Mouse (Mus musculus) MEL (cell line): ENCODE data around the gene Cisd2. TPM values are rescaled to one million over a fixed set of nuclear protein-coding genes. Genes with fewer than 3 reads are reported as not detected.

ENCODE experiments used
- DNase-seq: peaks from one replicate; pipeline ENCODE4 v3.0.0; 2011; ENCODE audit warnings: low read depth, low spot score
- H3K27ac ChIP-seq: 2 replicates; pipeline ENCODE4 v1.5.1; 2012; ENCODE audit warnings: low read depth, mild to moderate bottlenecking, control low read depth, low read length, moderate library complexity; ENCODE audit not compliant: control insufficient read depth
- H3K27me3 ChIP-seq, 2 experiments: fragments of 150-350 bp in 1 of 2; sonication (generic) in 1 of 2; 2 replicates each; pipeline ENCODE4 v1.6.1; 2012; ENCODE audit warnings: low read length in 2 of 2, mild to moderate bottlenecking in 2 of 2, improper control_type of control experiment in 1 of 2, moderate library complexity in 1 of 2; ENCODE audit not compliant: insufficient read depth in 2 of 2, control insufficient read depth in 1 of 2
- H3K36me3 ChIP-seq, 2 experiments: 2 replicates each; pipeline ENCODE4 v1.6.1; 2012 to 2014; ENCODE audit warnings: low read length in 2 of 2, improper control_type of control experiment in 1 of 2, inconsistent platforms in 1 of 2, mild to moderate bottlenecking in 1 of 2; ENCODE audit not compliant: insufficient read depth in 2 of 2, control insufficient read depth in 1 of 2
- H3K4me1 ChIP-seq, 2 experiments: fragments of 150-350 bp in 1 of 2; sonication (generic) in 1 of 2; 2 replicates each; pipeline ENCODE4 v1.6.1; 2012; ENCODE audit warnings: low read length in 2 of 2, improper control_type of control experiment in 1 of 2, mild to moderate bottlenecking in 1 of 2; ENCODE audit not compliant: insufficient read depth in 2 of 2, control insufficient read depth in 1 of 2
- H3K4me3 ChIP-seq, 2 experiments: fragments of 150-350 bp in 1 of 2; sonication (generic) in 1 of 2; 2 replicates each; pipeline ENCODE4 v1.5.1; 2012; ENCODE audit warnings: low read depth in 2 of 2, low read length in 2 of 2, mild to moderate bottlenecking in 2 of 2, moderate library complexity in 2 of 2, control low read depth in 1 of 2, improper control_type of control experiment in 1 of 2; ENCODE audit not compliant: control insufficient read depth in 1 of 2, insufficient read depth in 1 of 2
- H3K79me2 ChIP-seq: 2 replicates; pipeline ENCODE4 v1.6.1; 2012; ENCODE audit warnings: mild to moderate bottlenecking, low read length, moderate library complexity; ENCODE audit not compliant: control insufficient read depth, poor library complexity, insufficient read depth
- H3K9ac ChIP-seq: 2 replicates; pipeline ENCODE4 v1.6.1; 2012; ENCODE audit warnings: low read depth, mild to moderate bottlenecking, control low read depth, low read length, moderate library complexity; ENCODE audit not compliant: control insufficient read depth, poor library complexity, severe bottlenecking
- H3K9me3 ChIP-seq: fragments of 150-350 bp; sonication (generic); replicated peaks from 2 replicates; pipeline ENCODE4 v1.6.1; 2012; ENCODE audit warnings: mild to moderate bottlenecking, low read length, improper control_type of control experiment, moderate library complexity; ENCODE audit not compliant: insufficient read depth
- BHLHE40 ChIP-seq: IDR thresholded peaks from 2 replicates; pipeline ENCODE4 v1.6.1; 2012; ENCODE audit warnings: low read depth, mild to moderate bottlenecking, inconsistent platforms, low read length, improper control_type of control experiment, borderline replicate concordance
- CHD1 ChIP-seq: IDR thresholded peaks from 2 replicates; pipeline ENCODE4 v1.6.1; 2012; ENCODE audit warnings: low read depth, mild to moderate bottlenecking, inconsistent platforms, low read length, improper control_type of control experiment
- CHD2 ChIP-seq: IDR thresholded peaks from 2 replicates; pipeline ENCODE4 v1.6.1; 2011; ENCODE audit warnings: low read length, improper control_type of control experiment
- E2F4 ChIP-seq: IDR thresholded peaks from 2 replicates; pipeline ENCODE4 v1.6.1; 2011; ENCODE audit warnings: low read depth, low read length, improper control_type of control experiment, borderline replicate concordance
- EP300 ChIP-seq, 2 experiments: IDR thresholded peaks; 2 replicates each; pipeline ENCODE4 v1.6.1; 2011; ENCODE audit warnings: improper control_type of control experiment in 2 of 2, low read length in 2 of 2, low read depth in 1 of 2, mild to moderate bottlenecking in 1 of 2
- GABPA ChIP-seq: IDR thresholded peaks from 2 replicates; pipeline ENCODE4 v1.6.1; 2012; ENCODE audit warnings: low read depth, mild to moderate bottlenecking, inconsistent platforms, low read length, improper control_type of control experiment, moderate library complexity
- JUND ChIP-seq: IDR thresholded peaks from 2 replicates; pipeline ENCODE4 v1.6.1; 2011; ENCODE audit warnings: low read depth, mild to moderate bottlenecking, improper control_type of control experiment, low read length
- MAFK ChIP-seq: IDR thresholded peaks from 2 replicates; pipeline ENCODE4 v1.6.1; 2011; ENCODE audit warnings: low read depth, mild to moderate bottlenecking, low read length, improper control_type of control experiment, borderline replicate concordance
- MXI1 ChIP-seq: IDR thresholded peaks from 2 replicates; pipeline ENCODE4 v1.6.1; 2011; ENCODE audit warnings: mild to moderate bottlenecking, low read depth, low read length, improper control_type of control experiment
- MYB ChIP-seq: IDR thresholded peaks from 2 replicates; pipeline ENCODE4 v1.6.1; 2011; ENCODE audit warnings: mild to moderate bottlenecking, low read depth, low read length, improper control_type of control experiment
- MYC ChIP-seq: IDR thresholded peaks from 2 replicates; pipeline ENCODE4 v1.6.1; 2011; ENCODE audit warnings: low read depth, mild to moderate bottlenecking, low read length, improper control_type of control experiment, moderate library complexity
- POLR2A ChIP-seq, 2 experiments: IDR thresholded peaks; 2 replicates each; pipeline ENCODE4 v1.6.1; 2011 to 2012; ENCODE audit warnings: low read length in 2 of 2, mild to moderate bottlenecking in 2 of 2, control low read depth in 1 of 2, improper control_type of control experiment in 1 of 2, low read depth in 1 of 2, moderate library complexity in 1 of 2; ENCODE audit not compliant: control insufficient read depth in 1 of 2, insufficient read depth in 1 of 2, poor library complexity in 1 of 2
- POLR2AphosphoS2 ChIP-seq: IDR thresholded peaks from 2 replicates; pipeline ENCODE4 v1.6.1; 2011; ENCODE audit warnings: low read length, improper control_type of control experiment
- POLR2AphosphoS5 ChIP-seq: IDR thresholded peaks from 2 replicates; pipeline ENCODE4 v1.6.1; 2012; ENCODE audit warnings: low read depth, borderline replicate concordance, mild to moderate bottlenecking, inconsistent platforms, low read length, moderate library complexity, mixed read lengths
- RAD21 ChIP-seq: IDR thresholded peaks from 2 replicates; pipeline ENCODE4 v1.6.1; 2011; ENCODE audit warnings: mild to moderate bottlenecking, low read depth, low read length, improper control_type of control experiment
- SMC3 ChIP-seq: IDR thresholded peaks from 2 replicates; pipeline ENCODE4 v1.6.1; 2011; ENCODE audit warnings: low read depth, low read length, improper control_type of control experiment
- TBP ChIP-seq: IDR thresholded peaks from 2 replicates; pipeline ENCODE4 v1.8.0; 2011; ENCODE audit warnings: low read depth, low read length, improper control_type of control experiment
- USF1 ChIP-seq: IDR thresholded peaks from 2 replicates; pipeline ENCODE4 v1.6.1; 2014; ENCODE audit warnings: low read depth, mild to moderate bottlenecking, inconsistent platforms, low read length, improper control_type of control experiment, moderate library complexity
- USF2 ChIP-seq, 2 experiments: IDR thresholded peaks; 2 replicates each; pipeline ENCODE4 v1.6.1; 2011 to 2012; ENCODE audit warnings: improper control_type of control experiment in 2 of 2, low read length in 2 of 2, borderline replicate concordance in 1 of 2, inconsistent platforms in 1 of 2, low read depth in 1 of 2, mild to moderate bottlenecking in 1 of 2; ENCODE audit not compliant: insufficient read depth in 1 of 2
- ZC3H11A ChIP-seq: IDR thresholded peaks from 2 replicates; pipeline ENCODE4 v1.6.1; 2012; ENCODE audit warnings: low read depth, mild to moderate bottlenecking, inconsistent platforms, low read length, improper control_type of control experiment
- ZKSCAN1 ChIP-seq: IDR thresholded peaks from 2 replicates; pipeline ENCODE4 v1.6.1; 2012; ENCODE audit warnings: low read depth, mild to moderate bottlenecking, inconsistent platforms, low read length, improper control_type of control experiment, moderate library complexity
- ZNF384 ChIP-seq: IDR thresholded peaks from 2 replicates; pipeline ENCODE4 v1.6.1; 2012; ENCODE audit warnings: low read depth, mild to moderate bottlenecking, inconsistent platforms, low read length, improper control_type of control experiment
- polyA plus RNA-seq, 2 experiments: library from polyadenylated mRNA; stranded (reverse) in 1 of 2; unstranded in 1 of 2; fragments of >175 nt in 1 of 2; fragments of >200 nt in 1 of 2; gene quantifications; 2 replicates each; pipeline versions ENCODE4 v1.2.1 to v1.2.4; 2012; ENCODE audit warnings: low replicate concordance in 2 of 2, low read depth in 1 of 2; ENCODE audit not compliant: insufficient read length in 2 of 2, insufficient read depth in 1 of 2, missing spikeins in 1 of 2
- total RNA-seq: library from RNA; depleted of rRNA; stranded (reverse); fragments of 300-350 nt; gene quantifications from 2 replicates; pipeline ENCODE4 v1.2.3, GENCODE M21; 2012

Cisd2 gene
- total and polyA plus RNA-seq, 3 experiments = 23.9 to 26.9 TPM; not detected in 1

DNA sequence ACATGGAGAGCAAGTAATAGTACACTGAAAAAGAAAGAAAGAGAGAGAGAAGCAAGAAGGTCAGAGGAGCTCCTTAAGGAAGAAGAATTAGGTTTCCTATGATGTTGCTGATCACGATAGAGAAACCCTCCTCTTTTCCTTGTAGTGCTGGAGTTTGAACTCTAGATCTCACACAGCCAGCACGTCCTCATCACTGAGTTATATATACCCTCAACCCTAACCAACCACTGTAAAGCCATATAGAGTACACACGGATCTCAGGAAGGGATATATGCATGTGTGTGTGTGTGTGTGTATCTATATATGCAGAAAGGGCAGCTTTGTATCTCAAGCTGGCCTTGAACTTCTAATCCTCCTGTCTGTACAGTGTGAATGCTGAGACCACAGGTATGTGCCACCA lies 6.5 kb downstream of the Cisd2 start:
- H3K4me3 ChIP-seq = no peak overlapping the region
- no peak overlapping the region for H3K9ac ChIP-seq
- no peaks in the 10 kb centered on the region for H3K27me3 ChIP-seq
- peaks cover 0 to 23% of the 10 kb centered on the region in 2 experiments for H3K36me3 ChIP-seq
- no peak for DNase-seq
- H3K79me2 ChIP-seq = peaks cover 36% of the 10 kb centered on the region
- peaks cover 11 to 18% of the 10 kb centered on the region in 2 experiments for H3K4me1 ChIP-seq
- H3K9me3 ChIP-seq = no peaks in the 10 kb centered on the region
- no peak overlapping the region for H3K27ac ChIP-seq
- no peak for TF ChIP-seq USF1
- TF ChIP-seq POLR2AphosphoS2 = no peak
- no peak for TF ChIP-seq EP300 (IDR thresholded peaks at IDR 0.05; ENCODE audit: low read depth in 1 of 2, low read length in 2 of 2)
- no peak for TF ChIP-seq MAFK
- no peak for TF ChIP-seq MYC
- no peak for TF ChIP-seq ZKSCAN1
- no peak for TF ChIP-seq SMC3
- no peak for TF ChIP-seq RAD21
- no peak for TF ChIP-seq E2F4
- no peak for TF ChIP-seq BHLHE40
- no peak for TF ChIP-seq USF2 (IDR thresholded peaks at IDR 0.05; ENCODE audit: borderline replicate concordance in 1 of 2, insufficient read depth in 1 of 2, low read depth in 1 of 2, low read length in 2 of 2)
- no peak for TF ChIP-seq MXI1
- TF ChIP-seq GABPA = no peak
- TF ChIP-seq ZNF384 = no peak
- no peak for TF ChIP-seq POLR2A (IDR thresholded peaks at IDR 0.05; ENCODE audit: control insufficient read depth in 1 of 2, insufficient read depth in 1 of 2, low read depth in 1 of 2, low read length in 2 of 2, poor library complexity in 1 of 2)
- no peak for TF ChIP-seq POLR2AphosphoS5
- TF ChIP-seq JUND = no peak
- no peak for TF ChIP-seq TBP

GRCm38 (mm10) chr3:135411824-135412223 lies 11.9 kb downstream of the Cisd2 start:
- no peak for DNase-seq
- Histone ChIP-seq H3K9me3 (no peaks in the 10 kb centered on the region), H3K27ac (no peak overlapping the region), H3K36me3 (peaks cover 0 to 17% of the 10 kb centered on the region in 2 experiments; a peak in 2 of 4 replicates), H3K27me3 (no peaks in the 10 kb centered on the region), H3K4me3 (no peak overlapping the region), H3K9ac (no peak overlapping the region), H3K79me2 (peaks cover 13% of the 10 kb centered on the region; the same call in 1 of the 2 replicates), H3K4me1 (no peaks in the 10 kb centered on the region)
- TF ChIP-seq RAD21 (no peak), GABPA (no peak), CHD1 (no peak), CHD2 (no peak), ZC3H11A (no peak), MYB (no peak), ZKSCAN1 (no peak), POLR2A (IDR thresholded peaks at IDR 0.05; ENCODE audit: control insufficient read depth in 1 of 2, insufficient read depth in 1 of 2, low read depth in 1 of 2, low read length in 2 of 2, poor library complexity in 1 of 2) (no peak)
